Mouse (Mus musculus) neutrophil, adult 5-6 weeks (primary cell): ENCODE results near the gene Tmed8. TPM values are rescaled to one million over a fixed set of nuclear protein-coding genes. Genes with fewer than 3 reads are reported as not detected.
"Not testable (repeated sequence)": the region's sequence is repeated elsewhere in the genome, so short reads cannot be mapped to it uniquely, and the experiment has no call there.

Experiments used
- ATAC-seq: fragments of 151-379, 151-347 bp; 2 replicates; pipeline ENCODE4 v1.8.0; 2017; ENCODE audit warnings: mild to moderate bottlenecking, moderate TSS enrichment; ENCODE audit not compliant: insufficient number of reproducible peaks, poor library complexity, low FRiP score, severe bottlenecking; ENCODE audit errors: extremely low read depth
- total RNA-seq: library from RNA; stranded (forward); fragments of 200-1000 nt; gene quantifications from 2 replicates; pipeline ENCODE4 v1.2.3, GENCODE M21; 2017

Gene Tmed8
- total RNA-seq, 1 experiment from 2014 or later: 44.7 TPM

GRCm38 (mm10) chr12:87175194-87175946 lies 24.9 kb downstream of the Tmed8 start:
- no peak for ATAC-seq

- no peak for ATAC-seq
Observed at GRCm38 (mm10) chr12:87160815-87161214, 39.4 kb downstream of the Tmed8 start.

- no peak for ATAC-seq
Observed at GRCm38 (mm10) chr12:87160310-87160709, 39.9 kb downstream of the Tmed8 start.

GRCm38 (mm10) chr12:87158099-87158498 lies 42.2 kb downstream of the Tmed8 start:
- ATAC-seq: no peak

- no peak for ATAC-seq
Observed at GRCm38 (mm10) chr12:87157361-87157760, 42.9 kb downstream of the Tmed8 start.

- not testable (repeated sequence) for ATAC-seq
Observed at GRCm38 (mm10) chr12:87154448-87154847, 45.8 kb downstream of the Tmed8 start.

- ATAC-seq: no peak
Observed at GRCm38 (mm10) chr12:87149471-87149870, 50.8 kb downstream of the Tmed8 start.

GRCm38 (mm10) chr12:87148136-87148535 lies 52.1 kb downstream of the Tmed8 start:
- ATAC-seq: no peak

GRCm38 (mm10) chr12:87147395-87148089 lies 52.7 kb downstream of the Tmed8 start, which contains the start of gene Pomt2:
TSS of gene Pomt2 (minus strand) at chr12:87147968.
- ATAC-seq: peak; percentile 93

- ATAC-seq: peak; percentile 85
Observed at GRCm38 (mm10) chr12:87146966-87147365, 53.3 kb downstream of the Tmed8 start, which contains the start of gene Gstz1. TSS of gene Gstz1 (plus strand) at chr12:87147165.

- no peak for ATAC-seq
Observed at GRCm38 (mm10) chr12:87142156-87142555, 58.1 kb downstream of the Tmed8 start.

- ATAC-seq: no peak
Observed at GRCm38 (mm10) chr12:87138768-87139167, 61.5 kb downstream of the Tmed8 start.

- ATAC-seq: no peak
Observed at GRCm38 (mm10) chr12:87138342-87138701, 61.9 kb downstream of the Tmed8 start.

- ATAC-seq: no peak
Observed at GRCm38 (mm10) chr12:87137439-87138341, 62.6 kb downstream of the Tmed8 start.

GRCm38 (mm10) chr12:87132784-87133183 lies 67.5 kb downstream of the Tmed8 start:
- ATAC-seq: no peak

- no peak for ATAC-seq
Observed at GRCm38 (mm10) chr12:87132210-87132609, 68.0 kb downstream of the Tmed8 start.

- peak; percentile 44; the same call in 1 of the 2 replicates for ATAC-seq
Observed at GRCm38 (mm10) chr12:87131619-87132018, 68.6 kb downstream of the Tmed8 start.

- ATAC-seq: no peak
Observed at GRCm38 (mm10) chr12:87131181-87131580, 69.1 kb downstream of the Tmed8 start.

GRCm38 (mm10) chr12:87130224-87130623 lies 70.0 kb downstream of the Tmed8 start:
- ATAC-seq: no peak
